Mouse (Mus musculus) heart, adult 2 months (tissue): ENCODE results near the gene Disp2.

Experiments
- EP300 ChIP-seq: fragments of 200-500 bp; IDR thresholded peaks from 2 replicates; pipeline ENCODE4 v1.6.1; 2011; ENCODE audit warnings: low read depth, low read length, control low read depth; ENCODE audit not compliant: insufficient read depth
- POLR2A ChIP-seq: fragments of 200-500 bp; IDR thresholded peaks from 2 replicates; pipeline ENCODE4 v1.6.1; 2011; ENCODE audit warnings: mild to moderate bottlenecking, low read depth, low read length, control low read depth; ENCODE audit not compliant: insufficient read depth

GRCm38 (mm10) chr2:118783093-118783492 lies 3.6 kb downstream of the Disp2 start:
- TF ChIP-seq POLR2A (no peak), EP300 (no peak)
